ENCODE assay signal across 8 mouse cellular contexts in genomic region chr19:5016221-5016742, GRCm38 (mm10). TPM values are rescaled to one million over a fixed set of nuclear protein-coding genes. Genes with fewer than 3 reads are reported as not detected.
A peak's percentile ranks its signal among the peaks of the same experiment; 100 is the strongest.
DNase-seq lines count a peak whose midpoint lies in the region; ATAC-seq and TF ChIP-seq lines count a peak whose summit lies in the region.

No protein-coding gene starts in this region.

- TF ChIP-seq CTCF in gastrocnemius, adult 2 months (IDR thresholded peaks at IDR 0.05) = no peak

- H3K27ac ChIP-seq in gastrocnemius, adult 2 months = no peak overlapping the region; the same call in 1 of the 2 replicates
- H3K27ac ChIP-seq in heart, embryonic 10.5 days = peak overlapping the region; percentile 85
- H3K27ac ChIP-seq in neural tube, embryonic 15.5 days (replicated peaks) = no peak overlapping the region

- no peaks in the 10 kb centered on the region for H3K36me3 ChIP-seq in heart, embryonic 10.5 days
- H3K36me3 ChIP-seq in neural tube, embryonic 15.5 days = no peaks in the 10 kb centered on the region

- peak; percentile 12 for DNase-seq in gastrocnemius, adult 2 months
- DNase-seq in gastrocnemius, adult 18-20 months (ENCODE audit: low spot score) = no peak
- DNase-seq in heart, embryonic 10.5 days (ENCODE audit: low spot score) = peak; percentile 85
- peak; percentile 75 to 78 for DNase-seq in kidney, postnatal 25 days
- no peak for DNase-seq in spleen, postnatal 36 days (ENCODE audit: low spot score in 2 of 2)
- no peak for DNase-seq in cerebellum, postnatal 14 days
- DNase-seq in urinary bladder, adult 2 months (ENCODE audit: low spot score) = no peak

- H3K9me3 ChIP-seq in heart, embryonic 10.5 days = no peaks in the 10 kb centered on the region
- no peaks in the 10 kb centered on the region for H3K9me3 ChIP-seq in neural tube, embryonic 15.5 days (replicated peaks)

- H3K4me2 ChIP-seq in neural tube, embryonic 15.5 days = peak overlapping the region; percentile 29; the same call in 1 of the 2 replicates

- no peak overlapping the region for H3K9ac ChIP-seq in neural tube, embryonic 15.5 days (replicated peaks)

- H3K4me1 ChIP-seq in heart, embryonic 10.5 days = peaks cover 22% of the 10 kb centered on the region
- H3K4me1 ChIP-seq in neural tube, embryonic 15.5 days = peaks cover 3% of the 10 kb centered on the region; the same call in 1 of the 2 replicates

- 23% methylated on average over 10 of the region's 10 CpGs for WGBS in heart, embryonic 10.5 days
- WGBS in neural tube, embryonic 15.5 days = 40% methylated on average over 10 of the region's 10 CpGs

- H3K27me3 ChIP-seq in heart, embryonic 10.5 days (ENCODE audit: insufficient read depth, poor library complexity, severe bottlenecking) = no peaks in the 10 kb centered on the region
- 0 out of 2 replicates have a peak, but pooled peaks cover 5% of the 10 kb centered on the region for H3K27me3 ChIP-seq in neural tube, embryonic 15.5 days (replicated peaks)

- H3K4me3 ChIP-seq in gastrocnemius, adult 2 months = peak overlapping the region; percentile 36; the same call in 1 of the 2 replicates
- H3K4me3 ChIP-seq in heart, embryonic 10.5 days = peak overlapping the region; percentile 25; the same call in 1 of the 2 replicates
- H3K4me3 ChIP-seq in neural tube, embryonic 15.5 days (replicated peaks) = no peak overlapping the region

- ATAC-seq in neural tube, embryonic 15.5 days (ENCODE audit: low FRiP score) = no peak

- intact Hi-C loops in gastrocnemius, adult 2 months (cut with DNase I) = loop anchor here (5.0 kb wide), 1 partner anchor 56 kb away; no protein-coding TSS in a partner anchor

RNA-seq across cellular contexts. Expression of gene Slc29a2, which starts 7.4 kb away (rescaled TPM):
- total RNA-seq in gastrocnemius, adult 2 months (2021) = 1 to 10 TPM; 6.0 to 8.6 TPM
- total RNA-seq in gastrocnemius, adult 18-20 months (2021) = 1 to 10 TPM; 4.1 to 5.3 TPM
- polyA plus RNA-seq in heart, embryonic 10.5 days (2016; fragmentation: Nextera tagmentation; extraction: Ambion mirVana) = 7.6 and 12.0 TPM in 2 replicates
- 12.8 and 14.0 TPM in 2 replicates for polyA plus RNA-seq in neural tube, embryonic 15.5 days (2015; fragmentation: Nextera tagmentation; extraction: Ambion mirVana)
- polyA plus RNA-seq in urinary bladder, adult 2 months (2012; rRNA removed) = 4.6 and 5.9 TPM in 2 replicates

RNA-seq across cellular contexts. Expression of gene B4gat1, which starts 22.3 kb away (rescaled TPM):
- total RNA-seq in gastrocnemius, adult 2 months (2021) = 10 to 100 TPM; 20.0 to 22.4 TPM
- total RNA-seq in gastrocnemius, adult 18-20 months (2021) = 10 to 100 TPM; 18.7 to 23.2 TPM
- 42.8 and 47.8 TPM in 2 replicates for polyA plus RNA-seq in heart, embryonic 10.5 days (2016; fragmentation: Nextera tagmentation; extraction: Ambion mirVana)
- polyA plus RNA-seq in neural tube, embryonic 15.5 days (2015; fragmentation: Nextera tagmentation; extraction: Ambion mirVana) = 103 and 113 TPM in 2 replicates
- polyA plus RNA-seq in urinary bladder, adult 2 months (2012; rRNA removed) = 30.4 and 33.5 TPM in 2 replicates

RNA-seq across cellular contexts. Expression of gene AC124502.3, which starts 22.4 kb away (rescaled TPM):
- under 1 TPM; 0.46 to 0.59 TPM for total RNA-seq in gastrocnemius, adult 2 months (2021)
- 1 to 10 TPM in 1 of 2 experiments, under 1 TPM in 1; 0.50 to 1.2 TPM for total RNA-seq in gastrocnemius, adult 18-20 months (2021)
- polyA plus RNA-seq in heart, embryonic 10.5 days (2016; fragmentation: Nextera tagmentation; extraction: Ambion mirVana) = 1.6 and 2.5 TPM in 2 replicates
- 4.1 and 4.2 TPM in 2 replicates for polyA plus RNA-seq in neural tube, embryonic 15.5 days (2015; fragmentation: Nextera tagmentation; extraction: Ambion mirVana)
- 1.9 and 2.3 TPM in 2 replicates for polyA plus RNA-seq in urinary bladder, adult 2 months (2012; rRNA removed)

RNA-seq across cellular contexts. Expression of gene Brms1, which starts 24.9 kb away (rescaled TPM):
- total RNA-seq in gastrocnemius, adult 2 months (2021) = 10 to 100 TPM; 14.7 to 15.1 TPM
- total RNA-seq in gastrocnemius, adult 18-20 months (2021) = 10 to 100 TPM; 14.8 to 15.3 TPM
- 47.1 and 58.1 TPM in 2 replicates for polyA plus RNA-seq in heart, embryonic 10.5 days (2016; fragmentation: Nextera tagmentation; extraction: Ambion mirVana)
- polyA plus RNA-seq in neural tube, embryonic 15.5 days (2015; fragmentation: Nextera tagmentation; extraction: Ambion mirVana) = 21.6 and 32.6 TPM in 2 replicates
- polyA plus RNA-seq in urinary bladder, adult 2 months (2012; rRNA removed) = 30.8 and 31.1 TPM in 2 replicates

RNA-seq across cellular contexts. Expression of gene Npas4, which starts 26.2 kb away (rescaled TPM):
- total RNA-seq in gastrocnemius, adult 2 months (2021) = under 1 TPM in 1 of 2 experiments, not detected in 1; 0.13 TPM
- not detected for total RNA-seq in gastrocnemius, adult 18-20 months (2021)
- polyA plus RNA-seq in heart, embryonic 10.5 days (2016; fragmentation: Nextera tagmentation; extraction: Ambion mirVana) = 0.24 and 0.34 TPM in 2 replicates
- 0.36 and 0.42 TPM in 2 replicates for polyA plus RNA-seq in neural tube, embryonic 15.5 days (2015; fragmentation: Nextera tagmentation; extraction: Ambion mirVana)
- 5.7 and 7.4 TPM in 2 replicates for polyA plus RNA-seq in urinary bladder, adult 2 months (2012; rRNA removed)

Comparison
In these comparisons a context has a peak if more than half of its experiments do, and no peak if none do; other contexts are left out.
1. DNase-seq: peak in gastrocnemius, adult 2 months (single experiment), heart, embryonic 10.5 days (single experiment) and kidney, postnatal 25 days (2 of 2); none in gastrocnemius, adult 18-20 months (single experiment), spleen, postnatal 36 days (0 of 2), cerebellum, postnatal 14 days (0 of 2) and urinary bladder, adult 2 months (single experiment).